Mouse (Mus musculus) stomach, postnatal 0 days (tissue): ENCODE measurements at regions not wholly inside any gene's neighbourhood (a gene's known extent, or its start where the extent isn't known, plus 50 kb on each side); places are given as distances from the start of the nearest gene placed in this dataset.
"Not testable (repeated sequence)": the region's sequence is repeated elsewhere in the genome, so short reads cannot be mapped to it uniquely, and the experiment has no call there.

Experiments used
- ATAC-seq: fragments of 200-750 bp; cut with Nextera tagmentation; 2 replicates; pipeline ENCODE4 v1.8.0; 2017; ENCODE audit not compliant: low FRiP score, low TSS enrichment
- DNase-seq: peaks from one replicate; pipeline ENCODE4 v3.0.0-alpha.2; 2016; ENCODE audit warnings: low spot score
- H3K27ac ChIP-seq: fragments of 300-500 bp; sonication (generic); replicated peaks from 2 replicates; pipeline ENCODE4 v1.5.1; 2014; ENCODE audit warnings: mild to moderate bottlenecking, control low read depth
- H3K27me3 ChIP-seq: fragments of 300-500 bp; sonication (generic); 2 replicates; pipeline ENCODE4 v1.6.1; 2014; ENCODE audit warnings: low read length; ENCODE audit not compliant: control insufficient read depth, insufficient read depth
- H3K36me3 ChIP-seq: fragments of 300-500 bp; sonication (generic); 2 replicates; pipeline ENCODE4 v1.6.1; 2014; ENCODE audit warnings: low read length, mixed read lengths; ENCODE audit not compliant: control insufficient read depth, insufficient read depth
- H3K4me1 ChIP-seq: fragments of 300-500 bp; sonication (generic); replicated peaks from 2 replicates; pipeline ENCODE4 v1.6.1; 2014; ENCODE audit warnings: antibody characterized with exemption; ENCODE audit not compliant: control insufficient read depth, insufficient read depth
- H3K4me2 ChIP-seq: fragments of 300-500 bp; sonication (generic); replicated peaks from 2 replicates; pipeline ENCODE4 v1.6.1; 2014; ENCODE audit warnings: low read depth, mild to moderate bottlenecking, control low read depth, moderate library complexity
- H3K4me3 ChIP-seq: fragments of 300-500 bp; sonication (generic); 2 replicates; pipeline ENCODE4 v1.5.1; 2014; ENCODE audit warnings: low read depth, low read length, control low read depth
- H3K9ac ChIP-seq: fragments of 300-500 bp; sonication (generic); 2 replicates; pipeline ENCODE4 v1.6.1; 2014; ENCODE audit warnings: mild to moderate bottlenecking, low read length, control low read depth, mixed read lengths
- H3K9me3 ChIP-seq: fragments of 300-500 bp; sonication (generic); 2 replicates; pipeline ENCODE4 v1.6.1; 2016; ENCODE audit warnings: low read length; ENCODE audit not compliant: control insufficient read depth
- CTCF ChIP-seq: IDR thresholded peaks from 2 replicates; pipeline ENCODE4 v1.5.1; 2016; ENCODE audit warnings: antibody characterized with exemption, low read depth, mild to moderate bottlenecking, moderate library complexity
- EP300 ChIP-seq: optimal IDR thresholded peaks from 2 replicates; pipeline ENCODE3; 2016; ENCODE audit warnings: antibody characterized with exemption
- WGBS: fragments of 180-500 bp; shearing (Covaris S2); extraction: QIAGEN DNeasy Blood & Tissue Kit; methylation state at CpG from one replicate; pipeline ENCODE4 v1.1.7; 2014; 5-methylcytosine and 5-hydroxymethylcytosine counted together

DNA sequence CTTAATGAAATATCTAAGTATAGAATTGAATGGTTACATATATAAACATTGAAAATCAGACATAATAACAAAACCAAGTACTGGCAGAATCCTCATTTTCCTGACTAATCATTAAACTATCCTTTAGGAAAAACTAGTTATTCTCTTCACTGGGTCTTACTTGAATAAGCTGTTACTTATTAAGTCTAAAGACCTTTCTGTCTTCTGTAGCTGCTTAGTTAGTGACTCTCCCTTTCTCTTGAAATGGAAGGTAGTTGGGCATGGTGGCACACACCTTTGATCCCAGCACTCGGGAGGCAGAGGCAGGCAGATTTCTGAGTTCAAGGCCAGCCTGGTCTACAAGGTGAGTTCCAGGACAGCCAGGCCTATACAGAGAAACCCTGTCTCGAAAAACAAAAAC lies 135.9 kb upstream of the Abcb5 start:
- H3K27ac ChIP-seq, H3K4me2 ChIP-seq, H3K4me3 ChIP-seq, DNase-seq, ATAC-seq, H3K36me3 ChIP-seq, H3K27me3 ChIP-seq, H3K9ac ChIP-seq, H3K9me3 ChIP-seq, H3K4me1 ChIP-seq: not testable (repeated sequence)
- 90% methylated on average over 2 of the region's 2 CpGs for WGBS

DNA sequence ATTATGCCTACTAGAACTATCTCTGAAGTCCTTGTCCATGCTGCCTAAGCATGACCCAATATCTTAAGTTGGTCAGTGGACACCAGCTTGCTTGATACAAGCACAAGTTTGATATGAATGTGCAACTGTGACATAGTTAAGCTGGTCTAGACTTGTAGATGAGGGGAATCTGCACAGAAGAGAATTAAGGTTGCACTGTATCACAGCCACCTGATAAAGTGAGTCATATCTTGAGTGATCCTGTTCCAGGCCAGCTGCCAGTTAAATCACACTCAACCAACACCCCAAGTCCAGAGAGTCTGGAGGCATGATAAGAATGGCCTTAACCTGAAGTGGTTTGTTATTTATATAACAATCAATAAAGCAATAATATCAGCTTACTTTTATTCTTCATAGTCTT lies 133.5 kb upstream of the Abcb5 start:
- no peaks in the 10 kb centered on the region for H3K27me3 ChIP-seq
- H3K9ac ChIP-seq = no peak overlapping the region
- DNase-seq (no peak), ATAC-seq (no peak)
- H3K4me2 ChIP-seq = no peak overlapping the region
- no peaks in the 10 kb centered on the region for H3K4me1 ChIP-seq
- H3K9me3 ChIP-seq = no peaks in the 10 kb centered on the region
- H3K36me3 ChIP-seq = no peaks in the 10 kb centered on the region
- TF ChIP-seq CTCF (no peak), EP300 (no peak)
- no peak overlapping the region for H3K4me3 ChIP-seq
- H3K27ac ChIP-seq = no peak overlapping the region

DNA sequence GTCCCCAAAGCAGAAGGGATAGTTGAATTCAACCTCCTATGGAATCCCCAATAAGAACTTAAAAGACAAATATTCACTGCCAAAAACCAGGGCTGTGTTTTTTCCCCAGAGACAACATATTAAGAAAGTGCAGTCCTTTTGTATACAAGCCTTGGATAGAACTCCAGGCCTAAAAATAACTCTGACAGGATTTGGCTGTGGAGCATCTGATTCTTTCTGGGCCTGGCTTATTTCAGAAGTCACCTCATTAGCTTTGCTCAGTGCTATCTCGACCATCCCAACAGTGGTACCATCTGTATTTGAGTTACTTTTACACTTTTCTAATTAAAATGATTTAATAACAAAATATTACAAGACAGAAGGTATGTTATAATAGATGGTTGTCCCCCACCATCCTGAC lies 131.6 kb upstream of the Abcb5 start:
- no peak overlapping the region for H3K4me3 ChIP-seq
- H3K27me3 ChIP-seq = no peaks in the 10 kb centered on the region
- H3K4me1 ChIP-seq = no peaks in the 10 kb centered on the region
- TF ChIP-seq CTCF = no peak
- no peak for TF ChIP-seq EP300
- no peaks in the 10 kb centered on the region for H3K9me3 ChIP-seq
- H3K27ac ChIP-seq = no peak overlapping the region
- DNase-seq (no peak), ATAC-seq (no peak)
- H3K4me2 ChIP-seq = no peak overlapping the region
- no peaks in the 10 kb centered on the region for H3K36me3 ChIP-seq
- no peak overlapping the region for H3K9ac ChIP-seq
- WGBS = 28% methylated on average over 1 of the region's 1 CpGs

DNA sequence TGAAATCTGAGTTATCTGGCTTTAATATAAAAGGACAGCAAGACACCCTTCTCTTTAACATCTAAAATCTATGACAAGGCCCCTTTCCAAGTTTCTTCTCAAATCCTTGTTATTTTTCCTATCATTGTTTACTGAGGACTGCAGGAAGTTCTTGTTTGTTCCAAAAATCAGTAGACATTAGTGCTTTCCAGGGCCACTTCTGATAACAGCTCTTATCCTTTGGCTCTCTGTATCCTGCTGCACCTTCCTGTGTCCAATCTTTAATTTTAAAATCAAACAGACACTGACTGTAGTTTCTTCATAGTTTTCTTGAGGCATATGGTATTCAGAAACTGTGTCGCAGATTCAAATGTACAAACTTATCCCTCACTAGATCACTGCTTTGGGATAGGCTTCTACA lies 128.1 kb upstream of the Abcb5 start:
- Histone ChIP-seq H3K9ac (no peak overlapping the region), H3K9me3 (no peaks in the 10 kb centered on the region), H3K27me3 (no peaks in the 10 kb centered on the region), H3K4me3 (no peak overlapping the region), H3K27ac (no peak overlapping the region), H3K4me2 (no peak overlapping the region), H3K4me1 (no peaks in the 10 kb centered on the region), H3K36me3 (no peaks in the 10 kb centered on the region)
- TF ChIP-seq EP300 (no peak), CTCF (no peak)
- 80% methylated on average over 1 of the region's 1 CpGs for WGBS
- ATAC-seq (no peak), DNase-seq (no peak)

DNA sequence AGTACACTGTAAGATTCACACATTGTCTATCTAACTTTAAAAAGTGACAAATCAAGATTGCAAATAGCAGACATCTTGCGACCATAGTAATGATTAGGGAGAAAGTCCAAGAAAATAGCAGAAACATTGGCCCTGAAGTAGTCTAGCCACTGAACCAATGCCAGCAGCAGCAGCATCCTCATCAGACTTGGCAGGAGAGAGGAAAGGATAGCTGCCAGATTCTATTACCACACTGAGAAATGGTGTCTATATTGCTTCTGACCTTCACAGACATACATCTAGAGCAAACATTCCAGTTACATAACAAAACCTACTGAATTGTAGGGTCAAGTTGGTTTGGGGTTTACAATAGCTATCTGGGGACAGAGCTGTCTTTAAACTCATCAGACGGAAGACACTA lies 127.2 kb upstream of the Abcb5 start:
- no peak for ATAC-seq
- H3K4me2 ChIP-seq = no peak overlapping the region
- H3K9me3 ChIP-seq = no peaks in the 10 kb centered on the region
- H3K27ac ChIP-seq = no peak overlapping the region
- no peak for TF ChIP-seq CTCF
- TF ChIP-seq EP300 = no peak
- H3K4me1 ChIP-seq = no peaks in the 10 kb centered on the region
- 68% methylated on average over 2 of the region's 2 CpGs for WGBS
- H3K27me3 ChIP-seq = no peaks in the 10 kb centered on the region
- DNase-seq = no peak
- H3K9ac ChIP-seq = no peak overlapping the region
- no peaks in the 10 kb centered on the region for H3K36me3 ChIP-seq
- no peak overlapping the region for H3K4me3 ChIP-seq

DNA sequence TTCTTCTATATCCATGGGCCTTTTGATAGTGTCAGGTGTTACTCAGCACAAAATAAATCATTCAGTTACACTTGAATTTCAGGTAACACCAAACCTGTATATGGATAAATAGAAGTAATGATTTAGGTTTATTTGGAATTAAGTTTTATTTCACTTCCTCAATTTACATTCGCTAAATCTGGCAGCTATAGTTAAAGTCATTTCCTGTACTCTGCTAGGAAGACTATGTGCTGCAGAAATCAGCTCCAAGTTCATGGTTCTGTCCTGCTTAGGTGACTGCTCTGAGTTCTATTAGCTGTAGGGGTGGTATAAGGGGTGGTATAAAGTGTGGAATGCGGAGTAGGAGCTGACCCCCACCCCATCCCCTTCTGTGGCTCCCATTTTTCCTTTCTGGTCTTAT lies 123.1 kb upstream of the Abcb5 start:
- ATAC-seq (no peak), DNase-seq (no peak)
- Histone ChIP-seq H3K36me3 (no peaks in the 10 kb centered on the region), H3K27me3 (no peaks in the 10 kb centered on the region), H3K4me2 (no peak overlapping the region), H3K4me1 (no peaks in the 10 kb centered on the region), H3K27ac (no peak overlapping the region), H3K9ac (no peak overlapping the region), H3K9me3 (no peaks in the 10 kb centered on the region), H3K4me3 (no peak overlapping the region)
- WGBS = 74% methylated on average over 2 of the region's 2 CpGs
- no peak for TF ChIP-seq EP300
- no peak for TF ChIP-seq CTCF

DNA sequence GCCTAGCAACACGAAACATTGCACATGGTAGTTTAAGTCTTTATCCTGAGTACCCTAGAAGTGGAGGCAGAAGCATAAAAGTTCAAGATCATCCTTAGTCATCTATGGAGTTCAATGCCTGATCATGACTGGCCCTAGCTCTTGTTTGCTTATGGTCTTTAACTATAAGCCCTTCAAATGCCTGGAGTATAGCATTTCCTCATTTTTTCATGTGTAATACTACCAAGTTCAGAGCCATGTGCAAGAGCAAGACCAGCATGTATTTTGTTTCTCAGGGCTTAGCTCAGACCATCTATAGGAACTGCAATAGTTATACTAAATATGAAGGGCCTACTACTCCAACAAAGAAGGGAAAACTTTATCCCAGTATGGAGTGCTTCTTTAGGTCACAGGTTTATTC lies 122.4 kb upstream of the Abcb5 start:
- 73% methylated on average over 1 of the region's 1 CpGs for WGBS
- H3K9ac ChIP-seq = no peak overlapping the region
- H3K27ac ChIP-seq = no peak overlapping the region
- TF ChIP-seq EP300 (no peak), CTCF (no peak)
- ATAC-seq = no peak
- no peaks in the 10 kb centered on the region for H3K4me1 ChIP-seq
- no peak overlapping the region for H3K4me2 ChIP-seq
- H3K36me3 ChIP-seq = no peaks in the 10 kb centered on the region
- no peaks in the 10 kb centered on the region for H3K9me3 ChIP-seq
- no peak for DNase-seq
- H3K4me3 ChIP-seq = no peak overlapping the region
- no peaks in the 10 kb centered on the region for H3K27me3 ChIP-seq
